Mouse (Mus musculus): ENCODE data around the gene Wdr34. TPM values are rescaled to one million over a fixed set of nuclear protein-coding genes. Genes with fewer than 3 reads are reported as not detected.
"Not testable (repeated sequence)": the region's sequence is repeated elsewhere in the genome, so short reads cannot be mapped to it uniquely, and the experiment has no call there.

Wdr34 gene
- polyA plus RNA-seq, 1 experiment from 2014 or later, result 42.3 TPM

GRCm38 (mm10) chr2:30063791-30064190 is 15.1 kb upstream of the Wdr34 start:
- WGBS, result 9% methylated on average over 3 of the region's 3 CpGs
- Histone ChIP-seq H3K36me3 (replicated peaks) (peaks cover 9% of the 10 kb centered on the region), H3K27me3 (no peaks in the 10 kb centered on the region), H3K9me3 (no peaks in the 10 kb centered on the region), H3K4me1 (peaks cover 53% of the 10 kb centered on the region), H3K9ac (peak overlapping the region; percentile 68), H3K27ac (0 out of 2 replicates have a peak overlapping the region, but pooled peaks have one; percentile 92), H3K4me3 (replicated peaks) (peak overlapping the region; percentile 57), H3K4me2 (peak overlapping the region; percentile 87)
- ATAC-seq (ENCODE audit: low FRiP score), result no peak

GRCm38 (mm10) chr2:30063235-30063634 is 14.6 kb upstream of the Wdr34 start:
- Histone ChIP-seq H3K4me2 (peak overlapping the region; percentile 87), H3K4me3 (replicated peaks) (peak overlapping the region; percentile 57), H3K4me1 (peaks cover 52% of the 10 kb centered on the region), H3K36me3 (replicated peaks) (peaks cover 4% of the 10 kb centered on the region), H3K27me3 (no peaks in the 10 kb centered on the region), H3K9me3 (no peaks in the 10 kb centered on the region), H3K27ac (peak overlapping the region; percentile 92), H3K9ac (peak overlapping the region; percentile 68)
- WGBS, result 7% methylated on average over 8 of the region's 8 CpGs
- no peak for ATAC-seq (ENCODE audit: low FRiP score)

- no peaks in the 10 kb centered on the region for H3K27me3 ChIP-seq
- WGBS, result under 1% methylated on average over 40 of the region's 40 CpGs
- H3K27ac ChIP-seq, result peak overlapping the region; percentile 92
- no peaks in the 10 kb centered on the region for H3K9me3 ChIP-seq
- peak overlapping the region; percentile 68 for H3K9ac ChIP-seq
- peak overlapping the region; percentile 57 for H3K4me3 ChIP-seq (replicated peaks)
- no peak for ATAC-seq (ENCODE audit: low FRiP score)
- peak overlapping the region; percentile 87 for H3K4me2 ChIP-seq
- H3K36me3 ChIP-seq (replicated peaks), result no peaks in the 10 kb centered on the region
- H3K4me1 ChIP-seq, result peaks cover 50% of the 10 kb centered on the region
Measured at GRCm38 (mm10) chr2:30062249-30063093, 13.8 kb upstream of the Wdr34 start.

- 9% methylated on average over 37 of the region's 37 CpGs for WGBS
- H3K27me3 ChIP-seq, result no peaks in the 10 kb centered on the region
- ATAC-seq (ENCODE audit: low FRiP score), result no peak
- H3K4me3 ChIP-seq (replicated peaks), result peak overlapping the region; percentile 57
- H3K27ac ChIP-seq, result peak overlapping the region; percentile 92
- H3K9ac ChIP-seq, result peak overlapping the region; percentile 68
- H3K9me3 ChIP-seq, result no peaks in the 10 kb centered on the region
- no peaks in the 10 kb centered on the region for H3K36me3 ChIP-seq (replicated peaks)
- peaks cover 54% of the 10 kb centered on the region for H3K4me1 ChIP-seq
- H3K4me2 ChIP-seq, result peak overlapping the region; percentile 87
Measured at GRCm38 (mm10) chr2:30061215-30062166, 12.8 kb upstream of the Wdr34 start.

GRCm38 (mm10) chr2:30058418-30058817 is 9.7 kb upstream of the Wdr34 start:
- no peak for ATAC-seq (ENCODE audit: low FRiP score)

GRCm38 (mm10) chr2:30057223-30057904 is 8.7 kb upstream of the Wdr34 start, which contains the start of gene Set:
Set (plus strand) TSS chr2:30057378.
- Histone ChIP-seq H3K9ac (no peak within 1 kb of the TSS), H3K9me3 (no peaks in the 10 kb centered on the region), H3K36me3 (replicated peaks) (no peaks in the 10 kb centered on the region), H3K4me2 (no peak within 1 kb of the TSS), H3K27ac (no peak within 1 kb of the TSS), H3K4me1 (peaks cover 21% of the 10 kb centered on the region), H3K27me3 (0 out of 2 replicates have a peak, but pooled peaks cover 7% of the 10 kb centered on the region), H3K4me3 (replicated peaks) (no peak within 1 kb of the TSS)
- WGBS, result 47% methylated on average over 12 of the region's 12 CpGs
- ATAC-seq (ENCODE audit: low FRiP score), result no peak

More at GRCm38 (mm10) chr2:30058418-30058817, 9.7 kb upstream of the Wdr34 start:
- Histone ChIP-seq H3K27ac (no peak overlapping the region), H3K4me1 (peaks cover 32% of the 10 kb centered on the region), H3K36me3 (replicated peaks) (no peaks in the 10 kb centered on the region), H3K4me3 (replicated peaks) (no peak overlapping the region), H3K4me2 (no peak overlapping the region), H3K9ac (no peak overlapping the region), H3K27me3 (0 out of 2 replicates have a peak, but pooled peaks cover 3% of the 10 kb centered on the region), H3K9me3 (no peaks in the 10 kb centered on the region)
- WGBS, result 40% methylated on average over 5 of the region's 5 CpGs

GRCm38 (mm10) chr2:30056736-30057135 is 8.1 kb upstream of the Wdr34 start:
- no peaks in the 10 kb centered on the region for H3K36me3 ChIP-seq (replicated peaks)
- H3K4me1 ChIP-seq, result peaks cover 17% of the 10 kb centered on the region
- ATAC-seq (ENCODE audit: low FRiP score), result no peak
- 0 out of 2 replicates have a peak, but pooled peaks cover 9% of the 10 kb centered on the region for H3K27me3 ChIP-seq
- 84% methylated on average over 3 of the region's 3 CpGs for whole genome bisulfite sequencing
- no peak overlapping the region for H3K4me2 ChIP-seq
- no peak overlapping the region for H3K4me3 ChIP-seq (replicated peaks)
- no peaks in the 10 kb centered on the region for H3K9me3 ChIP-seq
- H3K27ac ChIP-seq, result no peak overlapping the region
- H3K9ac ChIP-seq, result no peak overlapping the region

- 96% methylated on average over 3 of the region's 3 CpGs for WGBS
- not testable (repeated sequence) for H3K4me3 ChIP-seq (replicated peaks); H3K9ac ChIP-seq
Measured at GRCm38 (mm10) chr2:30055310-30055709, 6.6 kb upstream of the Wdr34 start.

GRCm38 (mm10) chr2:30051992-30052761 is 3.5 kb upstream of the Wdr34 start:
- Histone ChIP-seq H3K27me3 (peaks cover 18% of the 10 kb centered on the region; the same call in 1 of the 2 replicates), H3K9ac (no peak overlapping the region), H3K4me1 (peaks cover 12% of the 10 kb centered on the region), H3K27ac (no peak overlapping the region), H3K4me3 (replicated peaks) (no peak overlapping the region), H3K4me2 (no peak overlapping the region), H3K36me3 (replicated peaks) (no peaks in the 10 kb centered on the region; the same call in 1 of the 2 replicates), H3K9me3 (no peaks in the 10 kb centered on the region)
- no peak for ATAC-seq (ENCODE audit: low FRiP score)
- 47% methylated on average over 6 of the region's 6 CpGs for WGBS

More at GRCm38 (mm10) chr2:30055310-30055709, 6.6 kb upstream of the Wdr34 start:
- not testable (repeated sequence) for ATAC-seq (ENCODE audit: low FRiP score); H3K36me3 ChIP-seq (replicated peaks); H3K4me2 ChIP-seq; H3K27ac ChIP-seq; H3K9me3 ChIP-seq
- Histone ChIP-seq H3K27me3 (0 out of 2 replicates have a peak, but pooled peaks cover 12% of the 10 kb centered on the region), H3K4me1 (peaks cover 10% of the 10 kb centered on the region)

- no peak overlapping the region for H3K4me2 ChIP-seq
- H3K27ac ChIP-seq, result no peak overlapping the region
- H3K9me3 ChIP-seq, result no peaks in the 10 kb centered on the region
- 87% methylated on average over 3 of the region's 3 CpGs for WGBS
- no peak for ATAC-seq (ENCODE audit: low FRiP score)
- peaks cover 11% of the 10 kb centered on the region; the same call in 1 of the 2 replicates for H3K4me1 ChIP-seq
- peaks cover 18% of the 10 kb centered on the region; the same call in 1 of the 2 replicates for H3K27me3 ChIP-seq
- H3K9ac ChIP-seq, result no peak overlapping the region
- H3K36me3 ChIP-seq (replicated peaks), result peaks cover 4% of the 10 kb centered on the region
- no peak overlapping the region for H3K4me3 ChIP-seq (replicated peaks)
Measured at GRCm38 (mm10) chr2:30049831-30050230, 1.1 kb upstream of the Wdr34 start.

GRCm38 (mm10) chr2:30048101-30048501 is 580 bp downstream of the Wdr34 start:
- Histone ChIP-seq H3K9ac (peak overlapping the region; percentile 68), H3K4me2 (peak overlapping the region; percentile 58), H3K4me1 (peaks cover 11% of the 10 kb centered on the region; the same call in 1 of the 2 replicates), H3K36me3 (replicated peaks) (peaks cover 8% of the 10 kb centered on the region), H3K27ac (peak overlapping the region; percentile 88), H3K27me3 (peaks cover 15% of the 10 kb centered on the region; the same call in 1 of the 2 replicates), H3K4me3 (replicated peaks) (peak overlapping the region; percentile 56), H3K9me3 (no peaks in the 10 kb centered on the region)
- ATAC-seq (ENCODE audit: low FRiP score), result no peak
- WGBS, result 68% methylated on average over 11 of the region's 11 CpGs

Data from forebrain, embryonic 12.5 days (tissue).